Mouse (Mus musculus) adrenal gland, postnatal 0 days (tissue): ENCODE data around the gene Zfand5. TPM values are rescaled to one million over a fixed set of nuclear protein-coding genes. Genes with fewer than 3 reads are reported as not detected.

Experiments
- polyA plus RNA-seq: library from polyadenylated mRNA; unstranded; fragments of >200 nt; fragmentation: Nextera tagmentation; extraction: Ambion mirVana; gene quantifications from 2 replicates; pipeline ENCODE4 v1.2.1, GENCODE M21; 2015

Gene Zfand5
- polyA plus RNA-seq = 100 and 155 TPM in 2 replicates

GRCm38 (mm10) chr19:21271741-21272654 is at the start of gene Zfand5:
Gene Zfand5 (plus strand): TSS chr19:21272278.

Other genes with a start within 250 kb of the Zfand5 start
- 0.72 and 1.2 TPM in 2 replicates for gene Gda, start 201.2 kb downstream of the Zfand5 start, polyA plus RNA-seq